Mouse (Mus musculus) hindbrain, embryonic 14.5 days (tissue): ENCODE results near the gene Dad1. TPM values are rescaled to one million over a fixed set of nuclear protein-coding genes. Genes with fewer than 3 reads are reported as not detected.
A peak's percentile ranks its signal among the peaks of the same experiment; 100 is the strongest.

Experiments
- ATAC-seq: fragments of 200-750 bp; cut with Nextera tagmentation; 2 replicates; pipeline ENCODE4 v1.8.0; 2017; ENCODE audit warnings: moderate number of reproducible peaks, mild to moderate bottlenecking, moderate TSS enrichment, moderate library complexity; ENCODE audit not compliant: low FRiP score
- DNase-seq: peaks from one replicate; pipeline ENCODE4 v3.0.0-alpha.2; 2015; ENCODE audit warnings: low spot score
- H3K27ac ChIP-seq: fragments of 300-500 bp; sonication (generic); 2 replicates; pipeline ENCODE4 v1.5.1; 2014; ENCODE audit warnings: mild to moderate bottlenecking, moderate library complexity
- H3K27me3 ChIP-seq: fragments of 300-500 bp; sonication (generic); 2 replicates; pipeline ENCODE4 v1.6.1; 2014; ENCODE audit warnings: mild to moderate bottlenecking, low read length, mixed read lengths; ENCODE audit not compliant: control insufficient read depth, insufficient read depth
- H3K36me3 ChIP-seq: fragments of 300-500 bp; sonication (generic); replicated peaks from 2 replicates; pipeline ENCODE4 v1.6.1; 2014; ENCODE audit not compliant: control insufficient read depth, insufficient read depth
- H3K4me1 ChIP-seq: fragments of 300-500 bp; sonication (generic); replicated peaks from 2 replicates; pipeline ENCODE4 v1.6.1; 2014; ENCODE audit warnings: antibody characterized with exemption, low read length, mixed read lengths; ENCODE audit not compliant: control insufficient read depth, insufficient read depth
- H3K4me2 ChIP-seq: fragments of 300-500 bp; sonication (generic); replicated peaks from 2 replicates; pipeline ENCODE4 v1.6.1; 2014; ENCODE audit warnings: mild to moderate bottlenecking, moderate library complexity
- H3K4me3 ChIP-seq: fragments of 300-500 bp; sonication (generic); replicated peaks from 2 replicates; pipeline ENCODE4 v1.5.1; 2014; ENCODE audit warnings: mild to moderate bottlenecking, low read length
- H3K9ac ChIP-seq: fragments of 300-500 bp; sonication (generic); 2 replicates; pipeline ENCODE4 v1.6.1; 2014
- H3K9me3 ChIP-seq: fragments of 300-500 bp; sonication (generic); 2 replicates; pipeline ENCODE4 v1.6.1; 2016; ENCODE audit warnings: low read length; ENCODE audit not compliant: control insufficient read depth
- WGBS: fragments of 180-500 bp; shearing (Covaris S2); extraction: QIAGEN DNeasy Blood & Tissue Kit; methylation state at CpG from one replicate; pipeline ENCODE4 v1.1.7; 2014; 5-methylcytosine and 5-hydroxymethylcytosine counted together
- polyA plus RNA-seq: library from polyadenylated mRNA; unstranded; fragments of >200 nt; fragmentation: Nextera tagmentation; extraction: Ambion mirVana; gene quantifications from 2 replicates; pipeline ENCODE4 v1.2.1, GENCODE M21; 2014

Gene Dad1
- polyA plus RNA-seq, 1 experiment from 2014 or later: 386 TPM

DNA sequence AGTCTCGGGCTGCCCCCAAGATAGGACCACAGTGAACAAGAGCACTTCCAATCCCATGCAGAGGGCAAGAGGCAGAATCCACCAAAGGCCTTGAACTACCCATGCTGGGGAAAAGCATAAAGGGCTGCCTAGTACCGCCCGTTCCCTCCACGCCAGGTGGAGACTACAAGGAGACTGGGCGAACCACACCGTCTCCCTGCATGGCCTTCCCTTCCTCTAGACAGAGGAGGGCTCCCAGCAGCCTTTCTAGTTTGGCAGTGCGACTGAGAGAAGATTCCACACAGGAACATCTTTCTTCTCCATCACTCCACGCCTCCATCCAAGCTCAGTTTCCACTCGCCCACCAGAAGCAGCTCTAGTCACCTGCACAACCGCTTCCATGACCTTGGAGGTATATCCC lies 14.1 kb upstream of the Dad1 start:
- Histone ChIP-seq H3K36me3 (peaks cover 11% of the 10 kb centered on the region), H3K4me3 (no peak overlapping the region), H3K4me2 (no peak overlapping the region), H3K9ac (no peak overlapping the region), H3K27me3 (no peaks in the 10 kb centered on the region), H3K27ac (no peak overlapping the region), H3K9me3 (no peaks in the 10 kb centered on the region), H3K4me1 (no peaks in the 10 kb centered on the region)
- ATAC-seq: no peak
- no peak for DNase-seq
- WGBS: 92% methylated on average over 10 of the region's 10 CpGs

DNA sequence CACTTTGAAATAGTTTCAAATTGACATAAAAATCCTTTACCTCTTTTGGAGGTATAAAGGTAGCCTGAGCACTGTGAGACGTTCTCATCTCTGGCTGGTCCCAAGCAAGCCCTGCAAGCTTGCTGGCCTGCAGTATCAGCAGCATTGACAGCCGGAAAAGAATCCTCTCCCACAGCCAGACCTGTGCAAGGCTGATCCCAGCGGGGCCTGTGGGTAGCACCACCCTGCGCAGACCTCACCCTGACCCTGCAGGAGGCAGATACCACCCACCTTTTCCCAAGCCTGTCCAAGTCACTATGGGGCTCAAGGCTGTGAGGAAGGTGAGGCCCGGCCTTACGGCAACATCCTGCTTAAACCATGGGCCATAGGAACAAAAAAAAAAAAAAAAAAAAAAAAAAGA lies 12.0 kb upstream of the Dad1 start:
- Histone ChIP-seq H3K9ac (no peak overlapping the region), H3K36me3 (peaks cover 11% of the 10 kb centered on the region), H3K4me3 (no peak overlapping the region), H3K4me2 (no peak overlapping the region), H3K4me1 (no peaks in the 10 kb centered on the region), H3K27me3 (no peaks in the 10 kb centered on the region), H3K27ac (no peak overlapping the region), H3K9me3 (no peaks in the 10 kb centered on the region)
- DNase-seq (no peak), ATAC-seq (no peak)
- WGBS: 74% methylated on average over 6 of the region's 6 CpGs

DNA sequence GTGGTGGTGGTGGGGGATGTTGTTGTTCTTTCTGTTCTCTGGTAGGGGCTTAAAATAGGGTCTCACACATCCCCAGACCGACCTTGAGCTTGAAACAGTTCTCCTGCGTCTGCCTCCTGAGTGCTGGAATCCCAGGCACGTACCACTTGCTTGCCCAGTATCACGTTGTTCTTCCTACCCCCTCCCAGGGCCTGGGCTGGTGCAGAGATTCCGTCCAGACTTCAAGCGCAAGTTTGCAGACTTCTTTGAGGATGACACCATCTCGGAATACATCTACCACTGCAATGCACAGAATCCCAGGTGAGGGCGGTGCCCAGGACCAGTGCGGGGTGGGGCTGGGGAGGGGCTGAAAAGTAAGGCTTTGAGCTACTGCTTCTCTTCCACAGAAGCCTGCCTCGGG lies 11.2 kb upstream of the Dad1 start:
- Histone ChIP-seq H3K27me3 (0 out of 2 replicates have a peak, but pooled peaks cover 3% of the 10 kb centered on the region), H3K9ac (no peak overlapping the region), H3K4me1 (no peaks in the 10 kb centered on the region), H3K4me2 (no peak overlapping the region), H3K27ac (no peak overlapping the region), H3K36me3 (peaks cover 11% of the 10 kb centered on the region), H3K9me3 (no peaks in the 10 kb centered on the region), H3K4me3 (no peak overlapping the region)
- WGBS: 41% methylated on average over 10 of the region's 10 CpGs
- ATAC-seq: no peak
- DNase-seq: no peak

DNA sequence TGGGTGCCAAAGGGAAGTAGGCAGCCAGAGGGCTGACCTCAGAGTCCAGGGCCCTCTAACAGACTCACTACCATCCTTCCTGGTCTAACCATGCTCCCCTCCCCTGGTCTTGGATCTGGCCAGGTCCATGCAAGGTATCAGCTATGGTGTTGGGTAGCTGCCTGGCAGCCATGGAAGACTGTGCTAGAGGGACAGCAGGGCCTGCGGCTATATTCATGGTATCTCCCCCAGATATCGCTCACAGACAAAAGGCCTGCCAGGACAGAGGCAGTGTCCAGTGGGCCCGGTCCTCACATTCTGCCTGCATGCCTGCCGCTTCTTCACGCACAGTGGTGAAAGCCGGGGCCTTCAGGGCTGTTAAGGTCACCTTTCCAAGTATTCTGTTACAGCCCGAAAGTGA lies 10.3 kb upstream of the Dad1 start:
- Histone ChIP-seq H3K4me3 (no peak overlapping the region), H3K4me1 (no peaks in the 10 kb centered on the region), H3K27me3 (0 out of 2 replicates have a peak, but pooled peaks cover 3% of the 10 kb centered on the region), H3K27ac (no peak overlapping the region), H3K9ac (no peak overlapping the region), H3K9me3 (no peaks in the 10 kb centered on the region), H3K4me2 (no peak overlapping the region), H3K36me3 (peaks cover 11% of the 10 kb centered on the region)
- DNase-seq (no peak), ATAC-seq (no peak)
- 95% methylated on average over 7 of the region's 7 CpGs for WGBS

DNA sequence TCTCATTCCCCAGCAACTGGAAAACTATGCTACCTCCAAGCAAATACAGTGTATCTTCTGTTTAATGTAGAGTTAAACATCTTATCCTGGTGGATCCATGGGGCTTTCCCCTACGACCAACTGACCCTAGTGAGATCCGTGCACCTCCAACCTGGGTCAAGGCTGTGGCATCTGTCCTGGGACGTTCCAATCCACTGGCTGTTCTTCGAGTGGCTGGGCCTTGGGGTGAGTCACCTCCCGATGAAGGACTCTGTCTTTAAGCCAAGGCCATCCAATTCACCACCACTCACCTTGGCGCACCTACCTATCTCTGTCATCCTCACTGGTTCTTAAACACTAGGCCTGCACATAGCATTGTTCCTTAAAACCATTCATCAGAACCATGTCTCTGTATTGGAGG lies 9.2 kb upstream of the Dad1 start:
- H3K36me3 ChIP-seq: peaks cover 7% of the 10 kb centered on the region

DNA sequence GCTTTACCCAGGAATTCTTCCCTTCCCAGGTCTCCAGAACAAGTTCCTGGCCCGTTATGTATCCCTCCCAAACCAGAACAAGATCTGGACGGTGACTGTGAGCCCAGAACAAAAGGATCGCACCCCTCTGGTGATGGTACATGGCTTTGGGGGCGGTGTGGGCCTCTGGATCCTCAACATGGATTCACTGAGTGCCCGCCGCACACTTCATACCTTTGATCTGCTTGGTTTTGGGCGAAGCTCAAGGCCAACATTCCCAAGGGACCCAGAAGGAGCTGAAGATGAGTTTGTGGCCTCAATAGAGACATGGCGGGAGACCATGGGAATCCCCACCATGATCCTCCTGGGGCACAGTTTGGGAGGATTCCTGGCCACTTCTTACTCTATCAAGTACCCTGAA lies 8.7 kb upstream of the Dad1 start:
- Histone ChIP-seq H3K9ac (no peak overlapping the region), H3K27ac (no peak overlapping the region), H3K4me3 (no peak overlapping the region), H3K4me1 (peaks cover 5% of the 10 kb centered on the region; the same call in 1 of the 2 replicates), H3K36me3 (peaks cover 3% of the 10 kb centered on the region; the same call in 1 of the 2 replicates), H3K27me3 (0 out of 2 replicates have a peak, but pooled peaks cover 3% of the 10 kb centered on the region), H3K4me2 (no peak overlapping the region), H3K9me3 (no peaks in the 10 kb centered on the region)
- no peak for DNase-seq
- ATAC-seq: no peak
- WGBS: 95% methylated on average over 8 of the region's 8 CpGs

More for the DNA sequence above, 9.2 kb upstream of the Dad1 start:
- Histone ChIP-seq H3K9ac (no peak overlapping the region), H3K9me3 (no peaks in the 10 kb centered on the region), H3K27ac (no peak overlapping the region), H3K4me1 (peaks cover 5% of the 10 kb centered on the region; the same call in 1 of the 2 replicates), H3K4me2 (no peak overlapping the region), H3K27me3 (0 out of 2 replicates have a peak, but pooled peaks cover 3% of the 10 kb centered on the region), H3K4me3 (no peak overlapping the region)
- no peak for ATAC-seq
- 95% methylated on average over 6 of the region's 6 CpGs for WGBS
- DNase-seq: no peak

DNA sequence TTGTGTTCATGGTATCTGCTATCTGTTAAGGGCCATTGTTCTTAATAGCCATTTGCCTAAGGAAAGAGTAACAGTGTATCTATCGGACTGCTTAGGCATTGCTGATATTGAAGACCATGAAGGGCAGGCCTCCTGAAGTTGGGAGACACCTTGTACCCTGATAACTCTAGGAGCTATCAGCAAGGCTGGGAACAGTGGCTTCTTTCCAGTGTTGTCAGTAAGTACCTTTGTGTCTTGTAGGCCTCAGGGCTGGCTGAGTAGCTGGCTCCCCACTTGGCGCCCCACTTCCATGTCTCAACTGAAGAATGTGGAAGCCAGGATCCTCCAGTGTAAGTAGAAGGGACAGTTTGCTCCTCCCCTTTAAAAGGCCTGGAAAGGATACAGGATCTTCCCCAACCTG lies 7.5 kb upstream of the Dad1 start:
- Histone ChIP-seq H3K9ac (no peak overlapping the region), H3K36me3 (peaks cover under 1% of the 10 kb centered on the region; the same call in 1 of the 2 replicates), H3K4me1 (peaks cover 5% of the 10 kb centered on the region; the same call in 1 of the 2 replicates), H3K4me3 (no peak overlapping the region), H3K4me2 (no peak overlapping the region), H3K27me3 (0 out of 2 replicates have a peak, but pooled peaks cover 3% of the 10 kb centered on the region), H3K27ac (no peak overlapping the region), H3K9me3 (no peaks in the 10 kb centered on the region)
- 98% methylated on average over 2 of the region's 2 CpGs for WGBS
- no peak for DNase-seq
- ATAC-seq: no peak

DNA sequence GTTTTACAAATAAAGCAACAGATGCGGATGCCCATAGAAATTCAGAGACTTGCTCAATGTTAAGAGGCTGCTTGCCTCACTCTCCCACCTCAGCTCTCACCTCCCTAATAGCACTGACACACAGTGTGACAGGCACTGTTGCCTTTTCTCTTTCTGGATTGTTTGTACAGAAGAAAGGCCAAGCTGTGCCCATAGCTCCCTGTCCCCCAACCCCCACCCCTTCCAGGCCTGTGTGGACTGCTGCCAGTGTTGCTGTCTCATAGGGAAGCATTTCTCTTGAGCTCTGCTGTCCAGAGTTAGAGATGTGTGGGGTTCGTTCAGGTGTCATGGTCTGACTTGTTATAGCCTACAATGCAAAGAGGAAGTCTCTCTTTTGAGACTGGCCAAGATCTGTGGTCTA lies 6.3 kb upstream of the Dad1 start:
- no peak for DNase-seq

DNA sequence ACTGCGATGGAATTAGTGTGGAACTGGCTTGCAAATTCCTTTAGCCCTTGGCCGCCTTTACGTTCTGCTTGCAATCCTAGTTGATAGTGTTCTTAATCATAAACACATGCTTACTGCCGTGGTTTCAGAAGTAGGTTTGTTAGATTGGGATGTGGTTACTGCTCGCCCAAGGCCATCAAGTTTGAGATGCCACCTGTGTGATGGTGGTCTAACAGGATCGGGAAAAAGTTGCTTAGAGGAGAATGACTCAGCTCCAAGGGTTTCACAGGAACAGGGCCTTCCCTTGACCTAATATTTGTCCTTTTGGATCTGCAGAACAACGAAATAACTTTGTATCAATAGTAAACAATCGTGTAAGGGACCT lies 5.8 kb upstream of the Dad1 start:
- DNase-seq (no peak), ATAC-seq (no peak)
- Histone ChIP-seq H3K4me3 (peak overlapping the region; percentile 41), H3K27me3 (0 out of 2 replicates have a peak, but pooled peaks cover 3% of the 10 kb centered on the region), H3K4me2 (peak overlapping the region; percentile 57), H3K9me3 (no peaks in the 10 kb centered on the region), H3K36me3 (no peaks in the 10 kb centered on the region; the same call in 1 of the 2 replicates), H3K27ac (no peak overlapping the region), H3K4me1 (peaks cover 7% of the 10 kb centered on the region), H3K9ac (peak overlapping the region; percentile 59)
- 30% methylated on average over 8 of the region's 8 CpGs for WGBS

More for the DNA sequence above, 6.3 kb upstream of the Dad1 start:
- no peak overlapping the region for H3K9ac ChIP-seq
- H3K27ac ChIP-seq: no peak overlapping the region
- H3K4me3 ChIP-seq: peak overlapping the region; percentile 41
- ATAC-seq: no peak
- no peaks in the 10 kb centered on the region for H3K9me3 ChIP-seq
- WGBS: 73% methylated on average over 2 of the region's 2 CpGs
- H3K27me3 ChIP-seq: 0 out of 2 replicates have a peak, but pooled peaks cover 3% of the 10 kb centered on the region
- no peaks in the 10 kb centered on the region; the same call in 1 of the 2 replicates for H3K36me3 ChIP-seq
- H3K4me2 ChIP-seq: peak overlapping the region; percentile 57
- peaks cover 5% of the 10 kb centered on the region; the same call in 1 of the 2 replicates for H3K4me1 ChIP-seq
